Mouse (Mus musculus) neural tube, embryonic 10.5 days (tissue): Measurements from ENCODE around the gene Uvrag.
"Not testable (repeated sequence)": the region's sequence is repeated elsewhere in the genome, so short reads cannot be mapped to it uniquely, and the experiment has no call there.

Experiments
- DNase-seq: peaks from one replicate; pipeline ENCODE4 v3.0.0-alpha.2; 2017; ENCODE audit warnings: low spot score; ENCODE audit errors: extremely low spot score

The Uvrag gene

DNA sequence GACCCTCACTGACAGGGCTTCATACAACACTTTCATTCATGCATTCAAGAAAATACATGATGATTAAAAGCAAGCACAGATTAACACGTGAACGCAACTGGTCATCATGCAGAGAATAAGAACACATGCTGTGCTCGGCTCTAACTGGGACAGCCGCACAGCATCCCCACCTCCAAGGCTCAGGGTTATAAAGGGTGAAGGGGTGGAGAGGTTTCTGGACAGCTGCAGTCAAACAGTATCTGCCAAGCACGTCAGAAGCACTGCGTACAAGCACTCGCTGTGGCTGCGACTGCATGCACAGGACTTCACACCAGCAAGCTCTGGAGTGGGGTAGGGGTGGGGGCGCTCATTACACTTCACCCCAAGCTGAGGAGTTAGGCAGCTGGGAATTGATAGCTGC, 40.9 kb downstream of the Uvrag start:
- DNase-seq = no peak

DNA sequence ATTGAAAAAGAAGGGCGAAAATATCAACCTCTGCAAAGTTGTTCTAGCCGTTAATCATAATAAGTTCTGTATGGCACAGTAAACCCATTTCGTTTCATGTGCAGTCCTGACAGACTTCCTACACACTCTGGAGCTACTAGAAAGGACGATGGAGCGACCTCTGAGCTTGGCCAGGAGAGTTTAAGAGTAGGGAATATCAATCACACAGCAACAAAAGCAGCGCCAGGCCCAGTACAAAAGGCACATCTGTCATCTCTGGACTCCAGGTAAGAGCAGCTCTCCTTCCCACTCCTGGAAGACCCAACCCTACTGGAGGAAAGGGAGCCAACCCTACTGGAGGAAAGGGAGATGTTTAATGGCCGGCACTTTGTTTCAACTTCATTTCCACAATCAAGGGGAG, 43.2 kb downstream of the Uvrag start:
- DNase-seq = no peak

DNA sequence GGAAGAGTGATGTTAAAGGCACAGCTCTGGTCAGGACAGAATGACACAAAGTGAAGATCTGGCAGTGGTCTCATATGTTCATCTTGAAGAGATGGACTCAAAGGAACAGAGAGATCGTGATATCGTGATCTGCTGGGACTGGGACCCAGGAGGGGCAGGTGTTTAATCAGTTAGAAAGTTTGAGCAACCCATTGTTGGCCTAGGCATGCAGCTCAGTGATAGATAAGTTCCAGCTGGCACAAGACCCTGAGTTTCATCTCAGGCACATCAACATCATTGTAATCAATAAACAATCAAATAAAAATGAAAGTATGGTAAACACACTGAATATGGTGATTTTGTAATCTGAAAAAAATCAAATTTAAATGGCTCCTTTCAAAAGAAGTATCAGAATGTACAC, 43.8 kb downstream of the Uvrag start:
- no peak for DNase-seq

GRCm38 (mm10) chr7:99095191-99095590, 45.8 kb downstream of the Uvrag start:
- DNase-seq = peak; percentile 49

- DNase-seq = no peak
Observed at GRCm38 (mm10) chr7:99094336-99094735, 46.6 kb downstream of the Uvrag start.

GRCm38 (mm10) chr7:99091915-99092645, 48.9 kb downstream of the Uvrag start:
- no peak for DNase-seq

GRCm38 (mm10) chr7:99089716-99090115, 51.2 kb downstream of the Uvrag start:
- DNase-seq = no peak

GRCm38 (mm10) chr7:99088576-99089346, 52.2 kb downstream of the Uvrag start:
- no peak for DNase-seq

GRCm38 (mm10) chr7:99087581-99087980, 53.4 kb downstream of the Uvrag start:
- no peak for DNase-seq

DNA sequence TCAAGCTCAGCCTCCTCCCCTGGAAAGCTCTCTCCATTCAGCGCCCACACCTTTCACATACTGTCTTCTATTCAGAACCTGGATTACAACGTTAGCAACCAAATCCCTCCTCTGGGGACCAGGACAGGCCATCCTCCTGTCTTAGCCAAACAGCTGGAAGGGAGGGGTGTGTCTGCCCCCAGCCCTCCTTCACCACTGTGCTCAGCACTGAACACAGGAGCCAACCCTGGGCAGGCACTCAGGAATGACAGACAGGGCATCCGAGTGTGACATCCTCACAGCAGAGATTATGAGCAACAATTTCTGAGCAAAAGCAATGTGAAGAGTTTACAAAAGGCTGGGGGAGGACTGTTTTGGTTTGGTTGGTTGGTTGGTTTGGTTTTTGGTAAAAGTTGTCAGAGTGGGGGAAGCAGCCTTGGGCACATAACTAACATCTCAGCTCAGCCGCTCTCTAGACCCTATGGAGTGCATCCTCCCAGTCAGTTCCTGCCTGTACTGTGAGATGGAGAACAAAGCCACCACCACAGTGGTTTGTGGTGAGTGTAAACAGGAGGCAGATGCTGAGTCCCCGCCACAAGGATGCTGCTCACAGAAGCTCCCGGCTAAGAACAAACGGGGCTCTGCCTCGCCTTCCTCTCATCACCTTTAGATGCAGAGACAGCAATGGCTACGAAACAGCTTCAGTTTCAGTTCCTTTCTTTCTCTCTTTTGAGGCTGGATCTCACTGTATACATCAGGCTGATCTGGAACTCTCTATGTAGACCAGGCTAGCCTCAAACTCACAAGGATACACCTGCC, 54.1 kb downstream of the Uvrag start:
- no peak for DNase-seq

- DNase-seq = no peak
Observed at GRCm38 (mm10) chr7:99085249-99085648, 55.7 kb downstream of the Uvrag start.

DNA sequence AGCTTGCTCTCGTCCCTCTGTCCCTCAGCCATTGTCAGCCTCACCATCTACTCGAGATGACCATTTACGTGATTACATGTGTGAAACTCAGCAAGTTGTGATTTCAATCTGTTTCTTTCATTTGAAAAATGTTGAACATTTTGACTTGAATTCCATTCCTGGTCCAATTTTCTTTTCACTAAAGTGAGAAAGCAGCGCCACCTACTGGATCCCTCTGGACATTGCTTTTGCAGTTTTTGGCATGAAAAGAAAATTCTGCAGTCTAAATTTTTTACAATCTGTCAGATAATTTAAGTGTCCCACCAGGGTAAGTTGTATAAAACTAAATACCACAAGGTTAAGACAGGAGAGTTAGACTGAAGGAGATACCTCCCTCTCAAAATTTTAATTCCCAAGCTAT, 61.4 kb downstream of the Uvrag start:
- DNase-seq = peak; percentile 56

DNA sequence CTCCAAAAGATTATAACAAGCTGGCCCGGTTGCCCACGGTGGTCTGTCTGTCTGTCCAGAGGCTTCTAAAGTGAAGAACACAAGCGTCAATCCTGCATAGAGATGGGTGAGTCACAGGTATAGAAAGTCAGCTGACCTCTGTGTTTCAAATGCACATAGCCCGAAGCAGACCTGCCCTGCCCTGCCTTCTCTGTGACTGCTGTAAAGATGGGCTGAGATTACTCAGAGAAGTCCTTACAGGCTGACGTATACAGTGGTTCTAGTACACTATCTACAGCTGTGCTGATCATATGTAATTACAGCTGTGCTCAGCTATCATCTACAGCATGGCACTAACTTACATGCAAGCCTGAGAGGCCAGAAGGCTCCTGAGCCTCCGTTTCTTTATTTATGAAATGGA, 62.1 kb downstream of the Uvrag start:
- no peak for DNase-seq

DNA sequence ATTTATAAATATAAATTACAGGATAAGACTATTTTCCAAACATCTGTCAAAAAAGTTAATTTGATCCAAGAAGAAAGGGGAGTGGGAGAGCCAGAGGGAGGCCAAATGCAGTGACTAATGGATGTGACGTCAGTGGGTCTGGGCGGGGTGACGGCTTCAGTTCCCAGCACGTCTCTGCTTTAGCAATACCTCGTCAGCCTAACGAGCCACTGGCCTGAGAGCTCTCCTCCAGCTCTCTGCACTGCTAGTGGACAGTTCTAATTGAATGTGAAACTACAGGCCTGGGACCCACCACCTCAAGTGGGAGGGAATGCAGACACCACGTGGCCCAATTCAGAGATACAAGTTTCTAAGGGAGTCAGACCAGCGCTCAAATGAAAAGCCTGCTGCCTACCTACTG, 63.7 kb downstream of the Uvrag start:
- no peak for DNase-seq

DNA sequence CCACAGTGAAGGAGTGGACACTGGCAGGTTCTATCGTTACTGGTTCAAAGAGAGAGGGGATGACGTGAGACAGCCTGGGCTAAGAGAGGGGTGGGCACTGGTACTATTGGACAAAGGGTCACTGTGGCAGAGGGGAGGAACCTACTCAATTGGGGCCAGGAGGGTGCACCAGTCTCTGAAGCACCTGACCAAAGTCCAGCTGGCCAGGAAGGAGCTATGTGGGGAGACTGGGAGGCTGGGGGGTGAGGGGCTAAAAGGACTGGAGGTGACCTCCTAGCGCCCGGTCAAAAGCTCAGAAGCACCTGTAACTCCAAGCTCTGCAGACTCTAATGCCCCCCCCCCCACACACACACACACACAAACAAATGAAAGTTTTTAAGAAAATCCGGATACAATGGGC, 65.8 kb downstream of the Uvrag start:
- DNase-seq = no peak

DNA sequence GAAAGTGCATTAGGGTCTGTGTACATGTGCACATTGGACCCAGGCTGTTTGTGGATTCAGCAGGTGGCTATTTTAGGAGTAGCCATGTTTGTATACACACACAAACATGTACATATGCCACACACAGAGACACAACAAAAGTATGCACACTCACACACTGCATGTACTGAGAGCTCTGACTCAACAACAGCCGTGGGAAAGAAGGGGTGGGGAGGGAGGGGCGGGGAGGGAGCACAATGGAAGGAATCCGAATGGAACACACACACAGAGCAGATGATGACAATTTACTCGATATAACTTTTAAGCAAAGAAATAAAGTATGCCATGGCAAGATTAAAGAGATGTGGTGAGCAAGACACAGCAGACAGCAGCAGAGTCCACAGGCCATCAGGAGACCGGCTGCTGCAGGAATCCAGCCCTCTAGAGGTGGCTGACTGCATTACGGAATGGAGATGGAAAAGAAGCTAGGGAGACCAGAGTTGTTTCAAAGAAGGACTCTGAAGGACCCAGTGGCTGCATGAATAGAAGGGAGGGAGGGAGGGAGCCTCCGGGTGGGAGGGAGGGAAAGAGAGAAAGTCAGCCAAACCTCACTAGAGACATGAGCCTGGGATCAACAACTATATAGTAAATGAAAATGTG, 67.1 kb downstream of the Uvrag start:
- peak; percentile 64 for DNase-seq

- no peak for DNase-seq
Observed at GRCm38 (mm10) chr7:99067710-99068109, 73.2 kb downstream of the Uvrag start.

DNA sequence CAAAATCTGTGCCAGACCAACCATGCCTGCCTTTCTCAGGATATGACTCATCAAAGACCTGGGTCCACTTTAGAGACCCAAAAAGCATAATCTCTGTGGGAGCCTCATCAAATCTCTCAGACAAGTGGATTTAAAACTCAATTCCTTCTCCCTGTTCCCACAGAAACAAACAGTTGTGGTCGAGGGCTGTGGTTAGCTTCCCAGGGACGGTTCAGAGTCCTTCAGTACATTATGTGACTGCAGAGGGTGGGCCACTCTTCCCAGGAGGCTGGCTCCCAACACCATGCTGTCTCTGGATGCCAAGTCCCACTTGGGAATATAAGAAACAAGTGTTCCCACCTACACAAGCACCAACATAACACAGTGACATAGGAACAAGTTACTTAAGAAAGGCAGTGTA, 75.0 kb downstream of the Uvrag start:
- no peak for DNase-seq

DNA sequence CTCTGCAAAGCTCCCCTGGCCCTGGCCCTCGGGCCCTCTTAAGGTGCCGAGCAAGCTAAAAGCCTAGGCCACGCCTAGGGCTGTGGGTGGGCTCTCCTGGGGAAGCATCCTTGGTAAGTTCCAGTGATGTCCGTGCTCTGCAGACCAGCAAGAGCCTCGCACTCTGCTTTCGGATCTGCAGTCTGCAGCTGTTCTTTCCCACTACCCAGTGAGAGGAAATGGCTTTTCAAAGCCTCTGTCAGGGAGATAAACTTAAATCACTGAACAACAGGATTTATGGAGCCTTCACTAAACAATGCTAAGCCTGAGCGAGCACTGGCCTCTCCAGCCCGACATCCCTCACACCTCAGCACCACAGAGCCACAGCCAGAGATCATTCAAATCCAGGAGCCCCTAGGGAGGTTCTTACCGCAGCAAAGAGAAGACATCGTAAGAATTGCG, 75.5 kb downstream of the Uvrag start:
- peak; percentile 49 for DNase-seq

- DNase-seq = no peak
Observed at GRCm38 (mm10) chr7:99064795-99065194, 76.1 kb downstream of the Uvrag start.

DNA sequence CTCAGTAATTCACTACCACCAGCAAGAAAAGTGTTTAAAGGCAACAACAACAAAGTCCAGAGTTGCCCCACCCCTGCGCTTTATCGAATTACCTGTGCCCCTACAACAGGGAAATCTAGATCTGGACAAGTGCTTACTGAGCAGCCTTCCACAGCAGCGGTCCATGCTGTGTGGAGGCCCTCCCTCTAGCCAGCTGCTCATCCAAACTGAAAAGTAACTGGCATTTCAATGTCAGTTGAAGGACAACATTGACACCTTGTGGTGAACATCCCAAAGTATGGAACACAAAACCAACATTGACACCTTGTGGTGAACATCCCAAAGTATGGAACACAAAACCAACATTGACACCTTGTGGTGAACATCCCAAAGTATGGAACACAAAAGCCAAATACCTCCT, 78.7 kb downstream of the Uvrag start:
- DNase-seq = not testable (repeated sequence)
